Mouse (Mus musculus): ENCODE measurements around the gene Rps2. TPM values are rescaled to one million over a fixed set of nuclear protein-coding genes. Genes with fewer than 3 reads are reported as not detected.
"Not testable (repeated sequence)": the region's sequence is repeated elsewhere in the genome, so short reads cannot be mapped to it uniquely, and the experiment has no call there.

Gene Rps2
- total RNA-seq, 1 experiment from 2014 or later: 574 TPM

- no peak for ATAC-seq (ENCODE audit: extremely low read depth, insufficient number of reproducible peaks, low FRiP score, poor library complexity, severe bottlenecking)
Observed at GRCm38 (mm10) chr17:24698715-24699114, 19.2 kb upstream of the Rps2 start.

GRCm38 (mm10) chr17:24699473-24699872 is 18.4 kb upstream of the Rps2 start:
- ATAC-seq (ENCODE audit: extremely low read depth, insufficient number of reproducible peaks, low FRiP score, poor library complexity, severe bottlenecking): no peak

GRCm38 (mm10) chr17:24701251-24701650 is 16.7 kb upstream of the Rps2 start:
- no peak for ATAC-seq (ENCODE audit: extremely low read depth, insufficient number of reproducible peaks, low FRiP score, poor library complexity, severe bottlenecking)

GRCm38 (mm10) chr17:24705821-24706220 is 12.1 kb upstream of the Rps2 start:
- no peak for ATAC-seq (ENCODE audit: extremely low read depth, insufficient number of reproducible peaks, low FRiP score, poor library complexity, severe bottlenecking)

GRCm38 (mm10) chr17:24706982-24707800 is 10.7 kb upstream of the Rps2 start, which contains the start of gene Tbl3:
Tbl3 (minus strand) TSS chr17:24707660.
- ATAC-seq (ENCODE audit: extremely low read depth, insufficient number of reproducible peaks, low FRiP score, poor library complexity, severe bottlenecking): peak; percentile 89

DNA sequence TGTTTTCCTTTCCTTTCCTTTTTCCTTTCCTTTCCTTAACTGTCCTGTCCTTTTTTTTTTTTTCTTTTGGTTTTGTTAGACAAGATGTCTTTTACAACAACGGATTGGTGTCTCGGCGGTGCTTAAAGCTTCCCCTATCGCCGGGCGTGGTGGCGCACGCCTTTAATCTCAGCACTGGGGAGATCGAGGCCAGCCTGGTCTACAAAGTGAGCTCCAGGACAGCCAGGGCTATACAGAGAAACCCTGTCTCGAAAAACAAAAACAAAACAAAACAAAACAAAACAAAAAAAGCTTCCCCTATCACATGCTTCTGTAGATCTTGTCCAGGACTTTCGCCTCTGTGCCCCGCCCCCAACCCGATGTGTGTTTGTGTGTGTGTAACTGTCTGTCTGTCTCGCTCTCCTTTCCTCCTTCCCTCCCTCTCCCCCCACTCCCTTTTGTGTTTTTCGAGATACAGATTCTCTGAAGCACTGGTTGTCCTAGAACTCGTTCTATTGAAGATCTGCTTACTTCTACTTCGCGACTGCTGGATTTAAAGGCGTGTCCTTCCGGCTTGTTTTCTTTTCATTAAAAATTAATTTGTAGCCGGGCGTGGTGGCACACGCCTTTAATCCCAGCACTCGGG is 10.0 kb upstream of the Rps2 start:
- no peak for ATAC-seq (ENCODE audit: extremely low read depth, insufficient number of reproducible peaks, low FRiP score, poor library complexity, severe bottlenecking)

GRCm38 (mm10) chr17:24708646-24709045 is 9.3 kb upstream of the Rps2 start:
- peak; percentile 62 for ATAC-seq (ENCODE audit: extremely low read depth, insufficient number of reproducible peaks, low FRiP score, poor library complexity, severe bottlenecking)

- no peak for ATAC-seq (ENCODE audit: extremely low read depth, insufficient number of reproducible peaks, low FRiP score, poor library complexity, severe bottlenecking)
Observed at GRCm38 (mm10) chr17:24715556-24715955, 2.4 kb upstream of the Rps2 start.

DNA sequence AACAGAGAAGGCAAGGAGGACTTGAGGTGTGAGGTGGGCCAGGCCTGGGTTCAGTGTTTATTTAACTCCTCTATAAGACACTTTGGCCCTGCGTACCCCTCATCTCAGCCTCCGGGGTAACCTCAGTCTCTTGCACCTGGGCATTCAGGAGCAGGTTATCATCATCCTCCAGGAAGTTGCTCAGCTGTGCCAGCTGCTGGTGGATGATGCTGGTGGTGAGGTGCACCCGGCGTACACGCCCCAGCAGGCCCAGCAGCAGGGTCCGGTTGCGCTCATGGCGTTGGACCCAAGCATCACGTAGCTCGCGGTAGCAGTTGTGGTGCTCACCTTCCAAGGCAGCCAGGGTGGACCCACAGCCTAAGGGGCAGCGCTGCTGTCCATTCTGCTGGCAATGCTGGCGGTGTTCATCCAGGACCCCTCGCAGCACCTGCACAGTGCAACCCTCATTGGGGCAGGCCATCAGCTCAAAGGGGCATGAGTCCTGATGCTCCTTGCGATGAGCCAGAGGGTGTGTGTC is 1.7 kb upstream of the Rps2 start:
- ATAC-seq (ENCODE audit: extremely low read depth, insufficient number of reproducible peaks, low FRiP score, poor library complexity, severe bottlenecking): no peak

DNA sequence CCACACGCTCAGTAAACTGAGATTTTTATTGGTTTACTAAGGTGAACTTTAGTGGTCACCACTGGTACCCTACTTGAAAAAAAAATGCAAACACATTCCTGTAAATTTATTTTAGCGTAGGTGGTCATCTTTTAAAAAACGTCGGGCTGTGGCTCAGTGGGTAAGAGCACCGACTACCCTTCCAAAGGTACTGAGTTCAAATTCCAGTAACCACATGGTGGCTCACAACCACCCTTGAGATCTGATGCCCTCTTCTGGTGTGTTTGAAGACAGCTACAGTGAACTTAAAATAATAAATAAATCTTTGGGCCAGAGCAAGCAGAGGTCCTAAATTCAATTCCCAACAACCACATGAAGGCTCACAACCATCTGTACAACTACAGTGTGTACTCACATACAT is 1.0 kb downstream of the Rps2 start:
- not testable (repeated sequence) for ATAC-seq (ENCODE audit: extremely low read depth, insufficient number of reproducible peaks, low FRiP score, poor library complexity, severe bottlenecking)

- peak; percentile 88 for ATAC-seq (ENCODE audit: extremely low read depth, insufficient number of reproducible peaks, low FRiP score, poor library complexity, severe bottlenecking)
Observed at GRCm38 (mm10) chr17:24719494-24720222, 1.7 kb downstream of the Rps2 start.

DNA sequence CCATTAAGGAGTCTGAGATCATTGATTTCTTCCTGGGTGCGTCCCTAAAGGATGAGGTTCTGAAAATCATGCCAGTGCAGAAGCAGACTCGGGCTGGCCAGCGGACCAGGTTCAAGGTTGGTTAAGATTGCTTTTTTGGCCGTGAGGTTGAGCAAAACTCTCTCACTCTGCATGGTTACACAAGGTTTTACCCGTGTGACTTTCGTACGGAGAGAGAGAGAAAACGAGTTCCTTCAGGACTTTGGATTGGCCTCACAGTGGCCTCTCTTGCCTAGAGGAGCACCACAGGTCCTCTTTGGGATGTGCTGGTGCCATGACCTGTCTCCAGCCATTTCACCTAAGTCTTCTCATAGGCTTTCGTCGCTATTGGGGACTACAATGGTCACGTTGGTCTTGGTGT is 2.7 kb downstream of the Rps2 start:
- not testable (repeated sequence) for ATAC-seq (ENCODE audit: extremely low read depth, insufficient number of reproducible peaks, low FRiP score, poor library complexity, severe bottlenecking)

DNA sequence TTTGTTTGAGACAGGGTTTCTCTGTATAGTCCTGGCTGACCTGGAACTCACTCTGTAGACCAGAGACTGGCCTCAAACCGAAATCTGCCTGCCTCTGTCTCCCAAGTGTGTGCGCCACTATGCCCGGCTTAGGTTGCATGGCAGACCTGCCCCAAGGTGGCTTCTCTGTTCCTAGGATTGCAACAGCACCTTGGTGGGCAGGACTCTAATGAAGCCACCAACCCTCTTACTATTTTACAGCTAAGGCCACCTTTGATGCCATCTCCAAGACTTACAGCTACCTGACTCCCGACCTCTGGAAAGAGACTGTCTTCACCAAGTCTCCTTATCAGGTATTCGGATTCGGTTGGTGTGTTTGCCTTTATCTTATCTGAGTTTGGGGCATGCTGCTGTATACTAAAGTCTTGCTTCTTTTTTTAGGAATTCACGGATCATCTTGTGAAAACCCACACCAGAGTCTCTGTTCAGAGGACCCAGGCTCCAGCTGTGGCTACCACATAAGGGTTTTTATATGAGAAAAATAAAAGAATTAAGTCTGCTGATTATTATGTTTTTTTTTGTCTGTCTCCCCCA is 3.6 kb downstream of the Rps2 start:
- not testable (repeated sequence) for ATAC-seq (ENCODE audit: extremely low read depth, insufficient number of reproducible peaks, low FRiP score, poor library complexity, severe bottlenecking)

DNA sequence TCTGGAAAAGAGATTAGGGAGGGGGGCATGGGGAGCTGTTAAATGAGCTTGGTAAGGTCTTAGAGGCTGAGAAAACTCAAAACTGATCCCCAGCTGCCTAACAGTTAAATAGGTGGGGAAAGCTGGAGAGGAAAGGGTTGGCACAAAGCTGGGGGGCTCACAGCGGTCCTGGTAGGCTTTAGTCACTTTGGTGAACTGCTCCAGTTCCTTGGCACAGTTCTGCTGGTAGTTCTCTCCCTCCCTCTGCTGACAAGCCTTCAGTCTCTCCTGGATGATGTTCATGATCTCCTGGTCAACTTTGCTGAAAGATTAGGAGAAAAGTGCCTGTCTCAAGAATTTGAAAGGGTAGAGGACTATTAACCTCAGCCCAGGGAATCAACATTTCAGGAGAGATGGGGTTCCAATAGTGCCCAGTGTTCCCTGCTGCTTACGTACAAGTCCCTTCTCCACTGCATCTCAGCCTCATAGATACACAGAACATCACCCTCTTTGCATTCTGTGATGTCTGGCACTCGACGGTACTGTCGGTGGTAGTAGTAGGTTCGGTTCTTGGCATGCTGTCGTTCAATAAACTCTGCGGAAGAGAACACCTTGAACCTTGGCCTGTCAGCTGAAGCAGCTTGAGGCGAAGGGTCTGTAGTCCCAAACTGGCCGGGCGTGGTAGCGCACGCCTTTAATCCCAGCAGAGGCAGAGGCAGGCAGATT is 4.5 kb downstream of the Rps2 start:
- ATAC-seq (ENCODE audit: extremely low read depth, insufficient number of reproducible peaks, low FRiP score, poor library complexity, severe bottlenecking): no peak

DNA sequence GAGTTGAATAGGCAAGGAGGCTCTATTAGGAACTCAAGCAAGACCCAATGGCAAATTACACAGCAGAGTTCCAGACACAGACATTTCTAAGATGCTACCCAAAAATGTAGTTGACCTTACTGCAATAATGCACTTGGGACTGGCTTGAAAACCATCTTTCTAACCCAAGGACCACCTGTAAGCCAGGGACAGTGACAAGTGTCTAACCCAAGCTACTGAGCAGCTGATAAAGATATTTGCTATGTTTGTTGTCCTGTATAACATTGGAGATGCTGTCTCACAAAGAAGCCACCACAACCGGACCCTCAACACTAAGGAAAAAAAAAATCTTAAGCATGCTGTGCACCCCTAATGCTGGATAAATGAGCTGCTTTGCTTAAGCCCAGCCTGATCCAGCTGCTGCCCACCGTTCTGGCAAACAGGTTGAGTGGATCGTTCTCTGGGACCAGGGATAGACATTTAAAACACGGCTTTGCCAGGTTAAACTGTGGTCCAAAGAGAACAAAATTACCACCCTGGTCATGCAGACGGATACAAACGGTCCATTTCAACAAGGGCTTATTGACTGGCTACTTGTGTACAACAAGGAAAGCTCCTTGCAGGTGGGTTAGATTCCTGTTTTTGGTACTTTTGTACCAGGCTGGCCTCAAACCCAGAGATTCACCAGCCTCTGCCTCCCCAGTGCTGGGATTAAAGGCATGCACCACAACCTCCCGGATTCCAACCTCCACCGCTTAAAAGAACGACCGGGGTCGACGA is 5.4 kb downstream of the Rps2 start:
- no peak for ATAC-seq (ENCODE audit: extremely low read depth, insufficient number of reproducible peaks, low FRiP score, poor library complexity, severe bottlenecking)

DNA sequence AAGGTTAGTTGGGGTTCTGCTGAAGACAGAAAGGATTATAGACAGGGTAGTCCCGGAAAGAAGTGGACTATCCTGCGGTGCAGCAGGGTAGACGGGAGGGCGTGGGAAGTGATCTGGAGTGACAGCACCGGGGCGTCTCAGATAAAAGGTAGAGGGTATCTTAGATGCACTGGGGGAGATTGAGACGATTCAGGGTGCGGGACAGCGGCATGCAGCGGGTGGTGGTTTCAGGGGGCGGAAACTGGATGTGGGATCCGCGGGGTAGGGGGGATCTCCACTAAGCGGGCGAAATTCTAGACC is 5.9 kb downstream of the Rps2 start:
- ATAC-seq (ENCODE audit: extremely low read depth, insufficient number of reproducible peaks, low FRiP score, poor library complexity, severe bottlenecking): no peak

GRCm38 (mm10) chr17:24724184-24724583 is 6.3 kb downstream of the Rps2 start, which contains the start of gene Ndufb10:
Ndufb10 (minus strand) TSS chr17:24724478.
- ATAC-seq (ENCODE audit: extremely low read depth, insufficient number of reproducible peaks, low FRiP score, poor library complexity, severe bottlenecking): peak; percentile 67
